Mouse (Mus musculus): ENCODE measurements around the gene Aimp2.

Gene Aimp2

DNA sequence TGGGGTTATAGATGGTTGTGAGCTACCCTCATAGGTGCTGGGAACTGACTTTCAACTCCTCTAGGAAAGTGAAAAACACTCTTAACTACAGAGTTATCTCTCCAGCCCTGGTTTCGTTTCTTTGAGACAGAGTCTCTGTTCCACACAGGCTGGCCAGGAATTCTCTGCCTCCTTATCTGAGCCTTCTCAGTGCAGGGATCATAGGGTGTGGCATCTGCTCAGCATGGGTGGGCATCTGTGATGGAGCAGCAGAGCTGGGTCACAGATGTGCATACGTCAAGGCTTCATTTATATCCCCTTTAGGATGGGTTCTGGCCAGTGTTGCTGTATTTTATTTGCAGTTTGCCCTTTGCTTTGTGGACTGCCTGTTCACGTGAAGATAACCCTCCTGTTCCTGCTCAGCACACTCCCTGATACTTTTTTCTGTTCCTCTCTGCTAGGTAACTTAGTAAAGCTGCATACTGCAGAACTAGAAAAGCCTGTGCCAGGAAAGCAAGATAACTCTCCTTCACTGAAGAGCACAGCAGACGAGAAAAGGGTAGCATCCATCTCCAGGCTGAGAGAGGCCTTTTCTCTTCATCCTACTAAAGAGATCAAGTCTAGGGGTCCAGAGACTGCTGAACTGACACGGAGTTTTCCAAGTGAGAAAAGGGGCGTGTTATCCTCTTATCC lies 15.3 kb upstream of the Aimp2 start:
- DNase-seq (ENCODE audit: low read depth, low spot score) = no peak
- Histone ChIP-seq H3K27me3 (ENCODE audit: control insufficient read depth, insufficient read depth, low read length, poor library complexity, severe bottlenecking) (no peaks in the 10 kb centered on the region), H3K36me3 (ENCODE audit: control insufficient read depth, insufficient read depth, low read length, poor library complexity, severe bottlenecking) (peaks cover 11% of the 10 kb centered on the region; the same call in 1 of the 2 replicates)

GRCm38 (mm10) chr5:143918120-143918519 lies 8.5 kb upstream of the Aimp2 start:
- no peak for DNase-seq (ENCODE audit: low read depth, low spot score)
- peaks cover 15% of the 10 kb centered on the region for H3K36me3 ChIP-seq (ENCODE audit: control insufficient read depth, insufficient read depth, low read length, poor library complexity, severe bottlenecking)
- H3K27me3 ChIP-seq (ENCODE audit: control insufficient read depth, insufficient read depth, low read length, poor library complexity, severe bottlenecking) = no peaks in the 10 kb centered on the region

DNA sequence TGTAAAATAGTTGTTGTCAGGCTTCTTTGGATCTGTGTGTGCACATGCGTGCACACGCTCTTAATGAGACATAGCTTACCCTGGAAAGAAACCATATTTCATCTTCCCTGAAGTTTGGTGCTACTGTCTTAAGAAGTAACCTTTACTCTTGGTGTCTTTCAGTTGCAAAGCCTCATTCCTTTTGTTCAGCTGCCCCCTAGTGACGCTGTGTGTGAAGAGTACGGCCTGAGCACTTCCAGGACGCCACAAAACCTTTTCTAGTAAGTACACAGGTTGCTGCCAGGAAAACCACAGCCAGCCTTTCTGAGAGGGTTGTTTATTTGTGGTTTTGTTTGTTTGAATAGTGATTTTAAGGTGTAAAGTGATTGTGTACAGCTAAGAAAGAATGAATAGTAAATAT lies 7.8 kb upstream of the Aimp2 start:
- Histone ChIP-seq H3K27me3 (ENCODE audit: control insufficient read depth, insufficient read depth, low read length, poor library complexity, severe bottlenecking) (no peaks in the 10 kb centered on the region), H3K36me3 (ENCODE audit: control insufficient read depth, insufficient read depth, low read length, poor library complexity, severe bottlenecking) (peaks cover 13% of the 10 kb centered on the region)
- peak; percentile 75 for DNase-seq (ENCODE audit: low read depth, low spot score)

DNA sequence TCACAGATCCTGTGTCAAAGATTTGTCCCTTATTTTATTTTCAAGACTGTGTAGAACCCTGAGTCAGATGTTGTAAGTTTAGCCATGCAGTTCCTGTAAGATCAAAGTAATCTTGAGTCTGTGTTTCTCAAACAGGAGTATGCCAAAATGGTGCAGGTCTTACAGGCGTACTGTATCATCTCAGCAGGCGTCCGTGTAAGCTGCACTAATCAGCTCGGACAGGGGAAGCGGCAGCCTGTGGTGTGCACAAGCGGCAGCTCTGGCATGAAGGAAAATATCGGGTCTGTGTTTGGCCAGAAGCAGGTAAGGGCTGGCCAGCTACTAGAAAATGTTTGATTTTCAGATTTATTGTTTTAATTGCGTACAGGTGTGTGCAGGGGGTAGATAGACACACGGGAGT lies 6.6 kb upstream of the Aimp2 start:
- DNase-seq (ENCODE audit: low read depth, low spot score) = no peak
- Histone ChIP-seq H3K36me3 (ENCODE audit: control insufficient read depth, insufficient read depth, low read length, poor library complexity, severe bottlenecking) (peaks cover 13% of the 10 kb centered on the region), H3K27me3 (ENCODE audit: control insufficient read depth, insufficient read depth, low read length, poor library complexity, severe bottlenecking) (no peaks in the 10 kb centered on the region)

DNA sequence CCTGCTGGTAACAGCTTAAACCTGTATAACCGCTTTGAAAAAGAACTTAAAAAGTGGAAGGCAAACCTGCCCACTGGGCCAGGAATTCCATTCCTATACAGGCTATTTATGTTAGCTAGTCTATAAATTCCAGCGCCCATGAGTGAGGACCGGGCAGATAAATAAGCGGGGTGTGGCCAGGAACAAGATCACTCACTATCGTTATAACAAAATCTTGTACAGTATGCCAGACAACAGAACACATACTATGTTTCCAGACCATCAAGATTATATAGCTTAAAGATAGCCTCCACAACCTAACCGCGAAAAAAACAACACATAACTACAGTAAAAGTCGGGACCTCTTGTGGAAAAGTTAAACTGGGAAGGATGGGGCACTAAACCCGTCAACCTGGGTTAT lies 721 bp downstream of the Aimp2 start:
- Histone ChIP-seq H3K36me3 (ENCODE audit: control insufficient read depth, insufficient read depth, low read length, poor library complexity, severe bottlenecking) (no peaks in the 10 kb centered on the region; the same call in none of the 2 replicates), H3K27me3 (ENCODE audit: control insufficient read depth, insufficient read depth, low read length, poor library complexity, severe bottlenecking) (no peaks in the 10 kb centered on the region)
- DNase-seq (ENCODE audit: low read depth, low spot score) = no peak

GRCm38 (mm10) chr5:143906429-143906828 lies 3.2 kb downstream of the Aimp2 start:
- DNase-seq (ENCODE audit: low read depth, low spot score) = no peak
- Histone ChIP-seq H3K36me3 (ENCODE audit: control insufficient read depth, insufficient read depth, low read length, poor library complexity, severe bottlenecking) (peaks cover 7% of the 10 kb centered on the region), H3K27me3 (ENCODE audit: control insufficient read depth, insufficient read depth, low read length, poor library complexity, severe bottlenecking) (no peaks in the 10 kb centered on the region)

DNA sequence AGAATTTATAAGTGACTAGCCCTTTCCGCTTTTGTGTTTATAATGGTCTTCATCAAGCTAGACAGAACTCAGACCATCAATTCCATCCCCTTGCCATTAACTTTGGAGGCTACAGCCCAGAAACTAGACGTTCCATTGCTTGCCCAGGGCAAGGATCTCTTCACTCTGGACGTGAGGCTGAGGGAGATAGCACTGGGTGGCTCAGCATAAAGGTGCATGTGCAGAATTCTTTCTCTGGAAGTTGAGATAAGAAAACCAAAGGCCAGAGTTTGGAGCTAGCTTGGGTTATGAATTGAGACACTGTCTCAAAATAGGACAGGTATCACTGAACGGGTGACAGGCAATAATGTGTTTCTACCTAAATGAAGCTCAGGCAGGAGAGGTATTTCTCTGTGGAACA lies 5.8 kb downstream of the Aimp2 start:
- no peaks in the 10 kb centered on the region for H3K27me3 ChIP-seq (ENCODE audit: control insufficient read depth, insufficient read depth, low read length, poor library complexity, severe bottlenecking)
- peaks cover 12% of the 10 kb centered on the region for H3K36me3 ChIP-seq (ENCODE audit: control insufficient read depth, insufficient read depth, low read length, poor library complexity, severe bottlenecking)
- DNase-seq (ENCODE audit: low read depth, low spot score) = no peak

GRCm38 (mm10) chr5:143902111-143902510 lies 7.5 kb downstream of the Aimp2 start:
- H3K36me3 ChIP-seq (ENCODE audit: control insufficient read depth, insufficient read depth, low read length, poor library complexity, severe bottlenecking) = peaks cover 18% of the 10 kb centered on the region
- no peaks in the 10 kb centered on the region for H3K27me3 ChIP-seq (ENCODE audit: control insufficient read depth, insufficient read depth, low read length, poor library complexity, severe bottlenecking)
- DNase-seq (ENCODE audit: low read depth, low spot score) = no peak

DNA sequence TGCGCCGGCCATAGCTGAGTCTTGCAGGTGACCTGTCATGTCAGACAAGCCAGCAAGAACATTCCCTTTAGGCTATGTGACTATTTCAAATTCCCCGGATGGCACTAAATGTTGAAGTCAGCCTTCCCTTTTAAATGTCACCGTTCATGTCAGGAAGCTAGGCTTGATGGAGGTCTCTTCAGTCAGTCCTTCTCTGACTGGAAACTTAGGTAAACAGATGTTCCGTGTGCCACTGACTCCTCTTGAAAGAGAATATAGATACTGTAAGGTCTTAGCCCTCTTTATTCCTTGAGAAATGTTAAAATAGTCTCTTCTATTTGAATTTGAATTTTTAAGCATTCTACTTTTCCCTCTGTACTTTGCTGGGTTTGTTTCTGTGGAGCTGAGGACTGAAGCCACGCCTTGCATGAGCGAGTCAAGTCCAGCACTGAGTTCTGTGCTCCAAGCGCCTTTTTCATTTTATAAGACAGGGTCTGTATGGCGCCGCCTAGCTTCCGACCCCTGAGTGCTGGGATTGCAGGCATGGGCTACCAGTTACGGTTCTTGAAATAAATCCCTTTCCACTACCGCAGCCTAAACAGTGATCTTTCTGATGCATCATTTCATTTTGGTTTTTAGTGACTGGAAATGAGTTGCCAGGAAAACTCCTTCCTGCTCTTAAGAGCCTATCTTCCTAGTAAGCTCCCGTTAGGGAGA lies 11.9 kb downstream of the Aimp2 start, which contains the start of gene Ankrd61:
Gene Ankrd61, minus strand, starts transcription at position 51 of the 696 bp plus-strand sequence.
- DNase-seq (ENCODE audit: low read depth, low spot score) = no peak
- no peaks in the 10 kb centered on the region for H3K27me3 ChIP-seq (ENCODE audit: control insufficient read depth, insufficient read depth, low read length, poor library complexity, severe bottlenecking)
- H3K36me3 ChIP-seq (ENCODE audit: control insufficient read depth, insufficient read depth, low read length, poor library complexity, severe bottlenecking) = peaks cover 16% of the 10 kb centered on the region

DNA sequence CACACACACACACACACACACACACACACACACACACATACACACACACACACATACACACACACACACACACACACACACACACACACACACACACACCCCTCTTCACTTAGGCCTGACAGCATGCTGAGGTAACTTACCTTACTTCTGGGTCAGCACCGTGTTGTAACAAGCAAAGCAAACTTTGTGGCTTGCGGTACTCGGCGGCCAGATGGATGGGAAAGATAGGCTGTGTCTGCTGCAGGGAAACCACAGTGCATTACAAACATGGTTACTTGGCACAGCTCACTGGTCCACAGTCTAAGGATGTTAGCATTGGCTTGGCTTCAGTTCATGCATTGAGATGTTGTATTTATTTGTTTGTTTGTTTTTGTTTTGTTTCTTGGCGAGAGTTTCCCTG lies 16.3 kb downstream of the Aimp2 start:
- DNase-seq (ENCODE audit: low read depth, low spot score) = no peak

GRCm38 (mm10) chr5:143892255-143892886 lies 17.3 kb downstream of the Aimp2 start:
- H3K36me3 ChIP-seq (ENCODE audit: control insufficient read depth, insufficient read depth, low read length, poor library complexity, severe bottlenecking) = peaks cover 6% of the 10 kb centered on the region
- no peak for DNase-seq (ENCODE audit: low read depth, low spot score)
- H3K27me3 ChIP-seq (ENCODE audit: control insufficient read depth, insufficient read depth, low read length, poor library complexity, severe bottlenecking) = no peaks in the 10 kb centered on the region

More for the DNA sequence above, 16.3 kb downstream of the Aimp2 start:
- Histone ChIP-seq H3K27me3 (ENCODE audit: control insufficient read depth, insufficient read depth, low read length, poor library complexity, severe bottlenecking) (no peaks in the 10 kb centered on the region), H3K36me3 (ENCODE audit: control insufficient read depth, insufficient read depth, low read length, poor library complexity, severe bottlenecking) (peaks cover 11% of the 10 kb centered on the region)

GRCm38 (mm10) chr5:143890741-143891140 lies 18.9 kb downstream of the Aimp2 start:
- H3K27me3 ChIP-seq (ENCODE audit: control insufficient read depth, insufficient read depth, low read length, poor library complexity, severe bottlenecking) = no peaks in the 10 kb centered on the region
- no peak for DNase-seq (ENCODE audit: low read depth, low spot score)
- peaks cover 9% of the 10 kb centered on the region for H3K36me3 ChIP-seq (ENCODE audit: control insufficient read depth, insufficient read depth, low read length, poor library complexity, severe bottlenecking)

DNA sequence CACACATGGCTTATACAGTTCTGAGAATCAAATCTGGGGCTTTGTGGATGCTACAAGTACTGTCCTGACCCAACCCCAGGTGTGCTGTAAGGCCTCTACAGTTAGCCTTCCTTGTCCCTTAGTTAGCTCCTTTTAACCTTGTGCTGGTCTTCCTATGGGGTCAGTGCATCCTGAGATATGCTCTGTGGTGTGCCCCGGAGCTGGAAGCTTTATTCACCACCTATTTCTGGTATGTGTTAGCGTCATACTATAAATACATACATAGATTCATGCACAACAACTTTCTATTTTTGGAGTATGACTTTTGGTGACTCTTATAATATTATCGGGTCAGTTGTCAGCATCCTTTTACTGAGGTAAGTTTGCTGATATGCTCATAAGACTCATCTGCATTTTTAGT lies 24.4 kb downstream of the Aimp2 start:
- Histone ChIP-seq H3K27me3 (ENCODE audit: control insufficient read depth, insufficient read depth, low read length, poor library complexity, severe bottlenecking) (no peaks in the 10 kb centered on the region), H3K36me3 (ENCODE audit: control insufficient read depth, insufficient read depth, low read length, poor library complexity, severe bottlenecking) (peaks cover 23% of the 10 kb centered on the region)
- DNase-seq (ENCODE audit: low read depth, low spot score) = no peak

GRCm38 (mm10) chr5:143874571-143874970 lies 35.1 kb downstream of the Aimp2 start:
- H3K27me3 ChIP-seq (ENCODE audit: control insufficient read depth, insufficient read depth, low read length, poor library complexity, severe bottlenecking) = no peaks in the 10 kb centered on the region
- no peak for DNase-seq (ENCODE audit: low read depth, low spot score)
- H3K36me3 ChIP-seq (ENCODE audit: control insufficient read depth, insufficient read depth, low read length, poor library complexity, severe bottlenecking) = peaks cover 20% of the 10 kb centered on the region

DNA sequence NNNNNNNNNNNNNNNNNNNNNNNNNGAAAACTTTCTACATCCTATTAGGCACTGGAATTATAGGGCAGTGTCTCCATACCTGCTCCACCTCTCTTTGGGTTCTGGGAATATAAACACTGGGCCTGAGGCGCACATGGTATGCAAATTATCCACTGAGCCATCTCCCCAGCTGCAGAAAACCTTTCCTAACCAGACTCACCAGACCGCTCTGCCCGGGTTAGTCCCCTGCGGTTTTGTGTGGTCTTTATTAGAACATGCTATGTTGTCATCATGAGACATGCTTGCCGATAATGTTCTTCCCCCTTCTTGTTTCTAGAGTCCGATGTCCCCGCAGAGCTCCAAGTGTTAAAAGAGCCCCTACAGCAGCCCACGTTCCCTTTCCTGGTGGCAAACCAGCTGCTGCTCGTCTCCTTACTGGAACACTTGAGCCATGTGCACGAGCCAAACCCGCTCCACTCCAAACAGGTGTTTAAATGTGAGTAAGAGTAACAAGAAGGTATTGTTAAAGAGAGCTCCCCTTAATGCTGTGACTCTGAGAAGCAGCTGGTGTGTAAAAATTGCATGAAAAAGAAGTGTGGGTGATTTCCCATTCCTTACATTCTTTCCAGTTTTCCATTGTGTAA lies 38.0 kb downstream of the Aimp2 start:
- H3K36me3 ChIP-seq (ENCODE audit: control insufficient read depth, insufficient read depth, low read length, poor library complexity, severe bottlenecking) = peaks cover 13% of the 10 kb centered on the region
- peak; percentile 49 for DNase-seq (ENCODE audit: low read depth, low spot score)
- H3K27me3 ChIP-seq (ENCODE audit: control insufficient read depth, insufficient read depth, low read length, poor library complexity, severe bottlenecking) = no peaks in the 10 kb centered on the region
